Mouse (Mus musculus) right cerebral cortex, adult 2 months (tissue): Measurements from ENCODE around the gene Zfp956.
A peak's percentile ranks its signal among the peaks of the same experiment; 100 is the strongest.
"Not testable (repeated sequence)": the region's sequence is repeated elsewhere in the genome, so short reads cannot be mapped to it uniquely, and the experiment has no call there.

Source experiments
- DNase-seq, 2 experiments: peaks; one replicate each; pipeline ENCODE4 v3.0.0; 2021 to 2022; ENCODE audit warnings: low spot score in 2 of 2

Gene Zfp956

DNA sequence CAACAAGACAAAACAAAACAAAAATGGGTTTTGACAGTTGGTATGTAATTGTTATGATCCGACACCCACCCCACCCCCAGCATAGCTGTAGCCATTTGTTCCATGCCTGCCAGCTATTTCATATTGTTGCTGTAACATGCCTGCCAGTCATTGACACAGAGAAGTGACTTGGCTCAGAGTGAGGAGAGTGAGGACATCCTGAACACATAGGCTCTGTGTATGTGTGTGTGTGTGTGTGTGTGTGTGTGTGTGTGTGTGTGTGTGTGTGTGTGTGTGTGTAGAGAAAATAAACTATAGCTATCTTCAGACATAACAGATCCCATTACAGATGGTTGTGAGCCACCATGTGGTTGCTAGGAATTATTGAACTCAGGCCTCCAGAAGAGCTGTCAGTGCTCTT lies 15.0 kb downstream of the Zfp956 start:
- DNase-seq = not testable (repeated sequence)

DNA sequence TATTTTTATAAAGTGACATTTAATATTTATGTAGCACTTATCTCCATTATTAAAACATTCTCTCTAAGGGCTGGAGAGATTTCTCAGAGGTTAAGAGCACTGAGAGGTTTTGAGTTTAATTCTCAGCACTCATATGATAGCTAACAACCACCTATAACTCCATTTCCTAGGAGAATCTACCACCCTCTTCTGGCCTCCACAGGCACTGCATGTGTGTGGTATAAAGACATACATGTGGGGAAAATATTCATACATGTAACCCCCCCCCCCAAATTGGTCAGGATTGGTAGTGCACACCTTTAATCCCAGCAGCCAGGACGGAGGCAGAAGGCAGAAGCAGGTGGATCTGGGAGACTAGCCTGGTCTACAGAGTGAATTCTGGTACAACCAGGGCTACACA lies 21.4 kb downstream of the Zfp956 start:
- DNase-seq = no peak

GRCm38 (mm10) chr6:47978897-47979368 lies 25.7 kb downstream of the Zfp956 start:
- DNase-seq = peak; percentile 86 to 91

GRCm38 (mm10) chr6:47983936-47984335 lies 30.7 kb downstream of the Zfp956 start:
- no peak for DNase-seq

GRCm38 (mm10) chr6:47995661-47996060 lies 42.5 kb downstream of the Zfp956 start:
- no peak for DNase-seq

GRCm38 (mm10) chr6:48010727-48011126 lies 57.5 kb downstream of the Zfp956 start:
- DNase-seq = no peak
